Mouse (Mus musculus) adrenal gland (tissue): ENCODE measurements around the gene Slc8b1.

Experiments used
- intact Hi-C: fragments of 180-260 bp; cut with DNase I; formaldehyde crosslinking; loops from one replicate; pipeline ENCODE4 v1.15.1; 2025

Slc8b1 gene

DNA sequence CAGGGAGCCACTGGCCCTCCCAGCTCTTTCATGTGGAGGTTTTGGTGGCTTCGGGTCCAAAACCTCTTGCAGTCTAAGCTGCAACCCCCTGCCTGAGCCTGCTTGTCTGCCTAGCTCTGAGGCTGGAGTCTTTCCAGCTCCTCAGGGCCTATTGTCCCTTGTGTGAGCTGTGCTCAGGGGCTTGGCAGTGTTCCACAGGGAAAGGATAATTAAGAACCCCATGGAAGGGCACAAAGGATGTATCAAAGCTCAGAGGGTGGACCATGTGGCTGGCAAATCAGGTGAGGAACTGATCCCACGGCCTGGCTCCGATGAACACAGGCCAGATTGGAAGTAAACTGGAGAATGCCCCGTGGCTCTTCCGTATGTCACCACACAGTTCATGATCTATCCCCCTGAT lies 55.1 kb downstream of the Slc8b1 start:
- intact Hi-C loops, result no loop called here

GRCm38 (mm10) chr5:120566681-120567252 lies 55.8 kb downstream of the Slc8b1 start:
- intact Hi-C loops, result no loop called here

- intact Hi-C loops, result no loop called here
Measured at GRCm38 (mm10) chr5:120567253-120567701, 56.3 kb downstream of the Slc8b1 start.

GRCm38 (mm10) chr5:120567761-120568211 lies 56.8 kb downstream of the Slc8b1 start:
- intact Hi-C loops, result no loop called here

DNA sequence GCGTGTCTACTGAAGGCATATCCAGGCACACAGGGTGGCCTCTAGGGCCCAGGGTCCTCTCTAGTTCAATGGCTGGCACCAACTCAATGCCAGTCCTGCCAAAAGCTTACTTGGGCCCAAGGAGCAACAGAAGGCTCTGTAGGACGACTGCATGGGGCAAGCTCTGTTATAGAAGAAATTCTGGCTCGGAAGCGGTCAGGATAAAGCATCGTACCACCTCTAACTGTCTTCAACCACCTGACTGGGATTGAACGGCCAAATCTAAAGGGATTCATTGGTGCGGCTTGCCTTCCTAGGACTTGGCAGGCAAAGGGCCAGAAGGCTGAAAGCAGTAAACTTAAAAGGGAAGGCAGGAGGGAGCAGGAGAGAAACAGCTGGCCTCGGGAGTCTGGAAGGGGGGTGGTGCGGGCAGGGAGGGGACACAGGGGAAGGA lies 57.4 kb downstream of the Slc8b1 start:
- intact Hi-C loops, result no loop called here

- intact Hi-C loops, result no loop called here
Measured at GRCm38 (mm10) chr5:120568964-120569363, 58.0 kb downstream of the Slc8b1 start.

DNA sequence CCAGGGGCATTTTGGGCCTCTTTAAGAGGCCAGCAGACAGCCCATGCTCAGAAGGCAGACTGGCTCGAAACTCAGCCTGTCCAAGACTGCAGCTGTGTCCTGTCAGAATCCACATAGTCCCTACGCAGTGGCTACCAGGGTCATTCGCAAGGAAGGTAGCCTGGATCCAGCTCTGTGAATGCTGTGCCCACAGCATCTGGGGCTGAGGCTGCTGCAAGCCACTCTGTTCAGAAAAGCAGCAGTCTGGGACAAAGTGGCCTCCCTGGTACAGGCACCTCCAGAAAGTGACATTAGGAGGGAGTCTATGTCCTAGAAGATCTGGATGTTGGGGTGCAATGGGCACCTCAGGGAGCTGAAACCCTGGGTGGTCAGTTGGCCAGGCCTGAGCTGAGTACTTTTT lies 58.8 kb downstream of the Slc8b1 start:
- intact Hi-C loops, result no loop called here

DNA sequence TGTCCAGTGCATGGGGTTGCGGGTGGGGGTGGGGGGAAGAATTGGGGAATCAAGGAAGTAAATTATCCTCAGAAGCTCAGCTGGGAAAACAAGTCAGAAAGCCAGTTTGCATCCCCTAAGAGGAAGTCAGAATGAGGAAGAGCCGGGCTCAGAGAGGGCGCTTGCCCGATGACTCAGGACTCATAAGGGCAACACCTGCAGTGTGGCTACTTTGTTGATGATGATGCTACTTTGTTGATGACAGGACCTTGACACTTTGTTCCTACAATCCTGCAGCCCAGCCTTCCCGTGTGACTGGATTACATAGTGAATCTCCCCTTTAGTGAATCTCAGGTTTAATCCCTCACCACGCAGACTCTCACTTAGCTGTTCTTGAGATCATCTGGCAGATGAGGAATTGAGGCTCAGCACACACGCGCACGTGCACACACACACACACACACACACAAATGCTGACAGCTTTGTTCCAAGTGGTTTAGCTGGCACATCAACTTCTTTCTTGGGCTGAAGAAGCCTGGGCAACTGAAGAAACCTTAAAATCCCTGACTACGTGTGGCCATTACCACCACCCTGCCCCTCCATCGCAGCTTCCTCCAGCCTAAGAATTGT lies 59.4 kb downstream of the Slc8b1 start:
- intact Hi-C loops, result no loop called here

GRCm38 (mm10) chr5:120571056-120571740 lies 60.2 kb downstream of the Slc8b1 start:
- intact Hi-C loops, result no loop called here

- intact Hi-C loops, result no loop called here
Measured at GRCm38 (mm10) chr5:120574469-120575063, 63.6 kb downstream of the Slc8b1 start.

DNA sequence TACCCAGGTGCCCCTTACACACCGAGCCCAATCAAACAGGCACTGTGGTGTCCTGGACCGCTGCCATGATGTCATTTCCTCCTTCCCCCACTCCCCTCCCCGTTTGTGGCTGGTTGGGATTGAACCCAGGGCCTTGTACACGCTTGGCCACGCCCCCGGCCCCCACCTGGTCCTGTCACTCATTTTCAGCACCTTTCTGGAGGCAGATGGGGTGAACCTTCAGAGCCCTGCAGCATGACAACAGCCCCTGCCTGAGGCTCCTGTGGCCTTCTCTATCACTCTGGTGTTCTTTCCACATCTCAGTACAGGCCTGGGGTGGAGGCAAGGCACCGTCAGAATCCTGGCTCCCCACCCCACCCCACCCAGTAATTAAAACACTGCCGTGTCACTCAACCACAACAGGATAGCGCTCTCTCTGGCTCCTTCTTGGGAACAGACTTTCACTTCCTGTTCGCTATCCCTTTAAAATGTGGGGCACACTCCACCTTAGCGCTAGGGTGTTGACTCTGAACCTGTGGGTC lies 65.9 kb downstream of the Slc8b1 start:
- intact Hi-C loops, result no loop called here

GRCm38 (mm10) chr5:120577935-120578441 lies 67.0 kb downstream of the Slc8b1 start:
- intact Hi-C loops, result no loop called here

GRCm38 (mm10) chr5:120578504-120579081 lies 67.6 kb downstream of the Slc8b1 start:
- intact Hi-C loops, result no loop called here

- intact Hi-C loops, result no loop called here
Measured at GRCm38 (mm10) chr5:120579211-120579897, 68.4 kb downstream of the Slc8b1 start.

GRCm38 (mm10) chr5:120579898-120580626 lies 69.1 kb downstream of the Slc8b1 start:
- intact Hi-C loops, result no loop called here

DNA sequence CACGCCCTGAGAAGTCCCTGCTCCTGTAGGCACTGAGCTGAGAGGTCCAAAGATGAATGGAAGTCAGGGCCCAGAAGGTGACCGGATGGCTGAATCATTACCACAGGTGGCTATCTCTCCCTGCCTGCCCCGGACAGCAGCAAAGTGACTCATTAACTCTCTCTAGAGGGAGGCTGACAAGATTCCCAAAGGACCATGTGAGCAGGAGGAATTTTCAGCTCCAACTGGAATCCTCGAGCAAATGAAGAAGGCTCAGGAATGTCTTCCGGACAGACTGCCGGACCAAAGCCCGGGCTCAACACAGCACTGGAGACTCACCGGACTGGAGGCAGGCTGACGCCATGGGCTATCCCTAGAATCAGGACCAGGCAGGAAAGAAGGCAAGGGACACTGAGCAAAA lies 71.0 kb downstream of the Slc8b1 start:
- intact Hi-C loops, result no loop called here

DNA sequence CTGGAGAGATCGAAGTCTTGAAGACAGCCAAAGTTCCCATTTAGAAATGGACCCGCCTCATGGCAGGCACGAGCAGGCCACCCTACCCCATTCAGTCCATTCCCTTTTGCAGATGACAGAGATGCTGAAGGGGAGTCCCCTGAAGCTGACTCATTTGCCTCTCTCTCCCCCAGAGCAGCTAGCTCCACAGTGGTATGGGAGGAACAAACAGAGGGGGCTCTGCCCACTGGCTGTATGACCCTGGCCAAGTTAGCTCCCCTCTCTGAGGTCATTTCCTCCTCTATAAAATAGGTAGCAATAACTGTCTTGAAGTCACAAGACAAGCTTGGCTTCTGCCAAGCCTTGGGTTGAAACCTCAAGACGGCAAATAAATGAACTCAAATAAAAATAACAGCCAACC lies 72.5 kb downstream of the Slc8b1 start:
- intact Hi-C loops, result no loop called here
